Comparison of ENCODE assay signal across 10 mouse cellular contexts in the genomic region with DNA sequence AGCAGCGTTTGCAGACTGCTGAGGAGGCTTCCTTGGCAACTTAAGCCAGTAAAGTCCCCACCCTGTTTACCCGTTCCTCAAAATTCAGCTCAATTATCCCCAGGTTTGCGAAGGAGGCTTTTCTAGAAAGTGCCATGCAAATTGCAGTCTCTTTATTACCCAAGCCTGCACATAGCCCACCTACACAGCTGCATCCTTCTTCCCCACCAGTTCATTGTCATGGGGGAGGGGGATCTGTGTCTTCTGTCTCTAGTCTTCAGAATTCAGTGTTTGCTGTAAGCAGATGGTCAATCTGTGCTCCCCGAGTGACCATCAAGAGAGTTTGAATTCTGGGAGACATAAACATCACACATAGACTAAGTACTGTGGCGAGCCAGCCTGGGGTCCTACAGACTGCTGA. TPM values are rescaled to one million over a fixed set of nuclear protein-coding genes. Genes with fewer than 3 reads are reported as not detected.
DNase-seq lines count a peak whose midpoint lies in the region; ATAC-seq lines count a peak whose summit lies in the region.
"Had no signal": no experiment of that assay in that cellular context is flagged by ENCODE, and none has a peak within 500 bp of the region (broad histone marks: within the 10 kb centered on the region; RNA-seq: fewer than 3 reads in every experiment).

No protein-coding gene starts in this region.

- H3K9me3 ChIP-seq in liver, embryonic 11.5 days (ENCODE audit: control insufficient read depth, low read length): no peaks in the 10 kb centered on the region
- H3K9me3 ChIP-seq in forebrain, embryonic 10.5 days: no peaks in the 10 kb centered on the region
- H3K9me3 ChIP-seq in limb, embryonic 13.5 days: no peaks in the 10 kb centered on the region
- no peaks in the 10 kb centered on the region for H3K9me3 ChIP-seq in neural tube, embryonic 15.5 days (replicated peaks)

- peak overlapping the region; percentile 61 for H3K4me3 ChIP-seq in liver, embryonic 11.5 days (ENCODE audit: low read depth, low read length)
- peak overlapping the region; percentile 76 for H3K4me3 ChIP-seq in forebrain, embryonic 10.5 days
- peak overlapping the region; percentile 58 for H3K4me3 ChIP-seq in limb, embryonic 13.5 days
- peak overlapping the region; percentile 46; the same call in 1 of the 2 replicates for H3K4me3 ChIP-seq in neural tube, embryonic 15.5 days (replicated peaks)

- peak overlapping the region; percentile 70; the same call in 1 of the 2 replicates for H3K9ac ChIP-seq in liver, embryonic 11.5 days (ENCODE audit: low read depth, low read length)
- H3K9ac ChIP-seq in limb, embryonic 13.5 days: peak overlapping the region; percentile 86
- peak overlapping the region; percentile 51; the same call in 1 of the 2 replicates for H3K9ac ChIP-seq in neural tube, embryonic 15.5 days (replicated peaks)

- 29% methylated on average over 5 of the region's 5 CpGs for WGBS in liver, embryonic 11.5 days
- WGBS in forebrain, embryonic 10.5 days: 30% methylated on average over 5 of the region's 5 CpGs
- 17% methylated on average over 5 of the region's 5 CpGs for WGBS in limb, embryonic 13.5 days
- WGBS in neural tube, embryonic 15.5 days: 15% methylated on average over 5 of the region's 5 CpGs

- H3K4me2 ChIP-seq in liver, embryonic 11.5 days: peak overlapping the region; percentile 72
- peak overlapping the region; percentile 91 for H3K4me2 ChIP-seq in limb, embryonic 13.5 days (replicated peaks)
- peak overlapping the region; percentile 89 for H3K4me2 ChIP-seq in neural tube, embryonic 15.5 days

- H3K27ac ChIP-seq in liver, embryonic 11.5 days (ENCODE audit: low read depth, low read length): no peak overlapping the region
- peak overlapping the region; percentile 98 for H3K27ac ChIP-seq in forebrain, embryonic 10.5 days
- H3K27ac ChIP-seq in limb, embryonic 13.5 days: peak overlapping the region; percentile 76
- no peak overlapping the region for H3K27ac ChIP-seq in neural tube, embryonic 15.5 days (replicated peaks)

- no peak for DNase-seq in liver, embryonic 11.5 days (ENCODE audit: low spot score)
- DNase-seq in liver: no peak
- no peak for DNase-seq in forebrain, embryonic 10.5 days (ENCODE audit: extremely low spot score, low spot score)
- DNase-seq in kidney, postnatal 10 days: no peak
- DNase-seq in Muller cell, postnatal 12 days (ENCODE audit: inconsistent ontology term): no peak
- DNase-seq in kidney, postnatal 14 days: no peak
- DNase-seq: right cerebral cortex, postnatal 4 days had no signal

- H3K27me3 ChIP-seq in liver, embryonic 11.5 days (replicated peaks; ENCODE audit: control insufficient read depth, insufficient read depth, low read length): peaks cover 37% of the 10 kb centered on the region
- H3K27me3 ChIP-seq in forebrain, embryonic 10.5 days (ENCODE audit: poor library complexity, severe bottlenecking): peaks cover 17% of the 10 kb centered on the region
- no peaks in the 10 kb centered on the region for H3K27me3 ChIP-seq in limb, embryonic 13.5 days
- H3K27me3 ChIP-seq in neural tube, embryonic 15.5 days (replicated peaks): no peaks in the 10 kb centered on the region

- H3K36me3 ChIP-seq in liver, embryonic 11.5 days (ENCODE audit: control insufficient read depth, insufficient read depth, low read length): no peaks in the 10 kb centered on the region
- H3K36me3 ChIP-seq in forebrain, embryonic 10.5 days (replicated peaks): peaks cover 44% of the 10 kb centered on the region
- peaks cover 38% of the 10 kb centered on the region for H3K36me3 ChIP-seq in limb, embryonic 13.5 days
- H3K36me3 ChIP-seq in neural tube, embryonic 15.5 days: no peaks in the 10 kb centered on the region

- H3K4me1 ChIP-seq in liver, embryonic 11.5 days (replicated peaks; ENCODE audit: control insufficient read depth, insufficient read depth, low read length): peaks cover 11% of the 10 kb centered on the region
- peaks cover 36% of the 10 kb centered on the region for H3K4me1 ChIP-seq in forebrain, embryonic 10.5 days
- H3K4me1 ChIP-seq in limb, embryonic 13.5 days: peaks cover 26% of the 10 kb centered on the region
- H3K4me1 ChIP-seq in neural tube, embryonic 15.5 days: peaks cover 19% of the 10 kb centered on the region

- no peak for ATAC-seq in liver, embryonic 11.5 days (replicated peaks; ENCODE audit: low FRiP score)
- ATAC-seq in limb, embryonic 13.5 days (ENCODE audit: low FRiP score, low read depth): no peak
- ATAC-seq in neural tube, embryonic 15.5 days (ENCODE audit: low FRiP score): no peak

RNA-seq across cellular contexts. Expression of gene Tmem98, which starts 1.2 kb away (rescaled TPM):
- polyA plus RNA-seq in liver, embryonic 11.5 days (2014; fragmentation: Nextera tagmentation; extraction: Ambion mirVana): 49.0 and 52.3 TPM in 2 replicates
- 92.0 and 95.6 TPM in 2 replicates for polyA plus RNA-seq in forebrain, embryonic 10.5 days (2016; fragmentation: Nextera tagmentation; extraction: Ambion mirVana)
- 106 and 107 TPM in 2 replicates for polyA plus RNA-seq in limb, embryonic 13.5 days (2015; fragmentation: Nextera tagmentation; extraction: Ambion mirVana)
- 14.4 and 28.2 TPM in 2 replicates for polyA plus RNA-seq in neural tube, embryonic 15.5 days (2015; fragmentation: Nextera tagmentation; extraction: Ambion mirVana)

RNA-seq across cellular contexts. Expression of gene Myo1d, which starts 31.3 kb away (rescaled TPM):
- 9.3 TPM in 2 replicates for polyA plus RNA-seq in liver, embryonic 11.5 days (2014; fragmentation: Nextera tagmentation; extraction: Ambion mirVana)
- polyA plus RNA-seq in forebrain, embryonic 10.5 days (2016; fragmentation: Nextera tagmentation; extraction: Ambion mirVana): 2.0 and 2.3 TPM in 2 replicates
- polyA plus RNA-seq in limb, embryonic 13.5 days (2015; fragmentation: Nextera tagmentation; extraction: Ambion mirVana): 6.7 and 7.9 TPM in 2 replicates
- 2.6 and 6.9 TPM in 2 replicates for polyA plus RNA-seq in neural tube, embryonic 15.5 days (2015; fragmentation: Nextera tagmentation; extraction: Ambion mirVana)

RNA-seq across cellular contexts. Expression of gene Spaca3, which starts 47.0 kb away (rescaled TPM):
- not detected in 2 replicates for polyA plus RNA-seq in liver, embryonic 11.5 days (2014; fragmentation: Nextera tagmentation; extraction: Ambion mirVana)
- not detected in 2 replicates for polyA plus RNA-seq in forebrain, embryonic 10.5 days (2016; fragmentation: Nextera tagmentation; extraction: Ambion mirVana)
- not detected in 2 replicates for polyA plus RNA-seq in limb, embryonic 13.5 days (2015; fragmentation: Nextera tagmentation; extraction: Ambion mirVana)
- polyA plus RNA-seq in neural tube, embryonic 15.5 days (2015; fragmentation: Nextera tagmentation; extraction: Ambion mirVana): not detected in 2 replicates
- polyA plus RNA-seq: liver, adult 2 months had no signal

Comparison
In these comparisons a context has a peak if more than half of its experiments do, and no peak if none do; other contexts are left out.
1. H3K27ac ChIP-seq: peak in forebrain, embryonic 10.5 days (single experiment) and limb, embryonic 13.5 days (single experiment); none in liver, embryonic 11.5 days (single experiment) and neural tube, embryonic 15.5 days (single experiment).
2. Peak in every context shown above with its lines, with median percentiles within 50 percentile points of each other: H3K4me2 ChIP-seq, H3K4me3 ChIP-seq and H3K9ac ChIP-seq.